Mouse (Mus musculus) layer of hippocampus, adult 8-10 months (tissue): ENCODE results near the gene Ifit1bl2. TPM values are rescaled to one million over a fixed set of nuclear protein-coding genes. Genes with fewer than 3 reads are reported as not detected.

Source experiments
- DNase-seq, 2 experiments: peaks; one replicate each; pipeline ENCODE4 v3.0.0; 2022; ENCODE audit warnings: low spot score in 2 of 2
- total RNA-seq, 4 experiments: library from RNA; stranded (reverse); gene quantifications; 2 replicates each; pipeline ENCODE4 v1.2.4; 2022

Gene Ifit1bl2
- total RNA-seq, 4 experiments from 2014 or later, result 0.54 to 0.70 (median 0.57) TPM

DNA sequence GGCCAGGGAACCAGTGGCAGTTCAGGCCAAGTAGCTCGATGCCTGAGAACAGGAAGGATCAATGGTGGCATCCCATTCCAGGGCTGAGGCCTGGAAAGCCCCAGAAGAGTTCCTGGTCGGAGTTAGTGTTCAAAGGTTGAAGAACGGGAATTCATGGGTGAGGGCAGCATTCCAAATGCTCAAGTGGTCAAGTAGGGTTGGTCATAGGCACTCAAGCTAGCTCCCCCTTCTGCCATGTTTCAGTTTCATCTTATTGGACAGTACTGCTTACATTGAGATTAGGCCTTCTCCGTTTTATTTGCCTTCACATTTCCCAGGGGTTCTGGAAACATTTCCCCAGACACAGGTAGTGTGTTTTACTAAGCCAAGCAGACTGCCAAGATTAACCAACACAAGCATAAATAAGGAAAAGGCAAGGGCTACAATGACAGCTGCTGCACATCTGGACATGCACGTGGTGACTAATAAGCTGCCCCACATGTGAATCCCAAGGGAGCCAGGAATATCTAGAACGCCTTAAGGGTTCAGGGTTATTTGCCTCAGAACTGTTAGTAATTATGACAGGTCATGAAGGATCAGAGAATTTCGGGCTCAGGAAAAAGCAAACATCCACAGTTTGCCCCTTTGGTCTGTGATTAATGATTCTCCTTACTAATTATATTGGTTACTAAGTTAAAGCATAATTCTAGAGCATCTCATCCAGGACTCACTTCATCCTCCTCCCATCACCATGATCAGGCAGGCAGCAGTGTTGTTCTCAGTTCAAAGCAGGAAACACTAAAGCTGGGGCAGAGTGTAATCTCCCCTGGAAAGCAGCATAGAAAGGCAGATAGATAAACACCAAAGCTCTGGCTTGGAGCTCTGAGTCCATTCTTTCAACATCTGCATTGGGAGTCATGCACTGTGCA, 71.3 kb downstream of the Ifit1bl2 start:
- DNase-seq, result no peak

Other genes starting within 250 kb of the Ifit1bl2 start
- 1 to 10 TPM in 2 of 4 experiments, not detected in 2; 2.6 to 4.6 TPM for gene Ch25h, start 165.6 kb downstream of the Ifit1bl2 start, total RNA-seq
- 10 to 100 TPM; 19.3 to 28.7 (median 24.5) TPM for gene Lipa, start 113.3 kb downstream of the Ifit1bl2 start, total RNA-seq
- gene Ifit2, start 90.0 kb downstream of the Ifit1bl2 start, total RNA-seq, result 1 to 10 TPM; 4.6 to 9.0 (median 6.7) TPM
- gene Ifit3, start 57.2 kb downstream of the Ifit1bl2 start, total RNA-seq, result 10 to 100 TPM in 2 of 4 experiments, 1 to 10 TPM in 2; 4.1 to 20.9 (median 10.0) TPM
- 1 to 10 TPM; 1.3 to 2.1 (median 1.6) TPM for gene Ifit1bl1, start 38.8 kb downstream of the Ifit1bl2 start, total RNA-seq
- gene Ifit3b, start 32.8 kb downstream of the Ifit1bl2 start, total RNA-seq, result 1 to 10 TPM; 2.5 to 8.8 (median 4.8) TPM
- 1 to 10 TPM in 2 of 4 experiments, under 1 TPM in 2; 0.62 to 3.7 (median 2.1) TPM for gene Ifit1, start 128 bp upstream of the Ifit1bl2 start, total RNA-seq
- 1 to 10 TPM; 2.0 to 4.2 (median 2.5) TPM for gene Slc16a12, start 106.5 kb upstream of the Ifit1bl2 start, total RNA-seq
- gene Pank1, start 238.7 kb upstream of the Ifit1bl2 start, total RNA-seq, result 10 to 100 TPM; 17.0 to 20.8 (median 19.8) TPM